Mouse (Mus musculus) liver, postnatal 0 days (tissue): ENCODE measurements at regions not wholly inside any gene's neighbourhood (a gene's known extent, or its start where the extent isn't known, plus 50 kb on each side); places are given as distances from the start of the nearest gene placed in this dataset.

Source experiments
- ATAC-seq: fragments of 200-750 bp; cut with Nextera tagmentation; 2 replicates; pipeline ENCODE4 v1.8.0; 2017; ENCODE audit warnings: mild to moderate bottlenecking, moderate library complexity
- DNase-seq: peaks from one replicate; pipeline ENCODE4 v3.0.0-alpha.2; 2016
- H3K27ac ChIP-seq: fragments of 300-500 bp; sonication (generic); 2 replicates; pipeline ENCODE4 v1.5.1; 2014; ENCODE audit warnings: antibody characterized with exemption, moderate library complexity, mild to moderate bottlenecking, low read depth
- H3K27me3 ChIP-seq: fragments of 300-500 bp; sonication (generic); 2 replicates; pipeline ENCODE4 v1.6.1; 2014; ENCODE audit warnings: low read length, control low read depth, mixed read lengths; ENCODE audit not compliant: insufficient read depth
- H3K36me3 ChIP-seq: fragments of 300-500 bp; sonication (generic); replicated peaks from 2 replicates; pipeline ENCODE4 v1.6.1; 2014; ENCODE audit warnings: mild to moderate bottlenecking, control low read depth, low read length, moderate library complexity, mixed read lengths; ENCODE audit not compliant: insufficient read depth
- H3K4me1 ChIP-seq: fragments of 300-500 bp; sonication (generic); 2 replicates; pipeline ENCODE4 v1.6.1; 2014; ENCODE audit warnings: antibody characterized with exemption, mild to moderate bottlenecking, control low read depth; ENCODE audit not compliant: insufficient read depth
- H3K4me2 ChIP-seq: fragments of 300-500 bp; sonication (generic); 2 replicates; pipeline ENCODE4 v1.6.1; 2014; ENCODE audit warnings: low read depth, mild to moderate bottlenecking, low read length, moderate library complexity, mixed read lengths
- H3K4me3 ChIP-seq: fragments of 300-500 bp; sonication (generic); 2 replicates; pipeline ENCODE4 v1.5.1; 2014; ENCODE audit warnings: low read depth, low read length
- H3K9ac ChIP-seq: fragments of 300-500 bp; sonication (generic); replicated peaks from 2 replicates; pipeline ENCODE4 v1.6.1; 2014; ENCODE audit warnings: mild to moderate bottlenecking, moderate library complexity
- H3K9me3 ChIP-seq: fragments of 300-500 bp; sonication (generic); 2 replicates; pipeline ENCODE4 v1.6.1; 2016; ENCODE audit warnings: mild to moderate bottlenecking, control low read depth, low read length, mixed read lengths
- CTCF ChIP-seq: sonication (generic); IDR thresholded peaks from 2 replicates; pipeline ENCODE4 v1.5.1; 2016; ENCODE audit warnings: antibody characterized with exemption, low read depth
- EP300 ChIP-seq: IDR thresholded peaks from 2 replicates; pipeline ENCODE4 v1.6.1; 2016; ENCODE audit warnings: antibody characterized with exemption, low read depth, mild to moderate bottlenecking
- WGBS: fragments of 180-500 bp; shearing (Covaris S2); extraction: QIAGEN DNeasy Blood & Tissue Kit; methylation state at CpG from one replicate; pipeline ENCODE4 v1.1.7; 2014; ENCODE audit not compliant: insufficient replicate concordance; 5-methylcytosine and 5-hydroxymethylcytosine counted together

DNA sequence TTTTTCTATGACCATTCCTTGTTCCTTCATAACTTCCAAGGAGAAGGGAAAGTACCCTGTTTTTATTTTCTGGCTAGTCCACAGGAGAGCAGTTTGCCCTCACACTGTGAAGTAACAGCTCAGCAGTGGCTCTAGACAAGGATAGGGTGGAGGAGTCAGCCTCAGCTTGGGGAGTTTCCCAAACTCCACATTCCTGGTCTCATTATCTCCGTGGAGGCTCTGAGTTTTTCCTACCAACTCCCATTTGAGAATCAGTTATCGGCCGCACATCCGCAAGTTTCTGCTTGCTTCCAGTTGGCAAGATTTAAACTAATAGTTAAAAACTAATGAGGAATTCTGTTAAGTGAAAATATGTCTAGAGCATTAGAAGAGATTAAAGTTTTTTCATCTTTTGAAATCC is 55.2 kb upstream of the Tcf21 start:
- WGBS, result 69% methylated on average over 4 of the region's 4 CpGs

More for the DNA sequence above, 55.2 kb upstream of the Tcf21 start:
- H3K27me3 ChIP-seq, result no peaks in the 10 kb centered on the region
- no peaks in the 10 kb centered on the region for H3K36me3 ChIP-seq
- no peak overlapping the region for H3K9ac ChIP-seq
- no peaks in the 10 kb centered on the region for H3K4me1 ChIP-seq
- H3K4me3 ChIP-seq, result no peak overlapping the region
- no peak overlapping the region for H3K4me2 ChIP-seq
- no peaks in the 10 kb centered on the region for H3K9me3 ChIP-seq
- ATAC-seq, result no peak
- no peak overlapping the region for H3K27ac ChIP-seq
- no peak for DNase-seq
- TF ChIP-seq EP300 (no peak), CTCF (no peak)
